ENCODE assay signal across 13 mouse cellular contexts in the genomic region with DNA sequence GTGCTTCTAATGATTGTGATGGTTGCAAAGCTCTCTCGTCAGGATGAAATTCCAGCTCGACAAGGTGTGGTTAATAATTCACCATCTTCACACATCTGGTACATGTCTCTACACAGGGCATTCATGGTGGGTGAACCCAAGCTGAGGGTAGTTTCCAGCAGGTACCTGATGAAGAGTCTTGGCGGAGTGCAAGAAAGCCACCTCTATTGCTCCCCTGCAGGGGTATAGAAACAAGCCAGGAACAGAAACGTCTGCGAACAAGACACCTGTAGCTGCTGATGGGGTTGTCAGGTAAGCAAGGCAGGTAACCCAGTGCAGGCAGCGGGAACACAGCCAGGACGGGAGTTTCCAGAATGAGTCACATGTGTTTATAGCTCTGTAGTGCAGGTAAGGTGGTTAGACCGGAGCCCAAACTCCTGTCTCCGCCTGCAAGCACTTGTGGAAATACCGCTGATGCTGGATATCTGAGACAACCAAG. TPM values are rescaled to one million over a fixed set of nuclear protein-coding genes. Genes with fewer than 3 reads are reported as not detected.
DNase-seq lines count a peak whose midpoint lies in the region; ATAC-seq and TF ChIP-seq lines count a peak whose summit lies in the region.
"Had no signal": no experiment of that assay in that cellular context is flagged by ENCODE, and none has a peak within 500 bp of the region (broad histone marks: within the 10 kb centered on the region; RNA-seq: fewer than 3 reads in every experiment).

No protein-coding gene starts in this region.

- peak overlapping the region; percentile 22; the same call in 1 of the 2 replicates for H3K4me2 ChIP-seq in kidney, embryonic 16.5 days (replicated peaks; ENCODE audit: low read depth, low read length)
- no peak overlapping the region for H3K4me2 ChIP-seq in lung, postnatal 0 days (replicated peaks; ENCODE audit: low read depth, low read length)
- H3K4me2 ChIP-seq in midbrain, embryonic 13.5 days (replicated peaks), result no peak overlapping the region
- H3K4me2 ChIP-seq: heart, embryonic 11.5 days; limb, embryonic 13.5 days; midbrain, embryonic 11.5 days had no signal

- H3K27ac ChIP-seq in liver, adult 2 months (replicated peaks; ENCODE audit: insufficient read depth, low read depth, low read length), result no peak overlapping the region
- peak overlapping the region; percentile 66 for H3K27ac ChIP-seq in kidney, embryonic 16.5 days (ENCODE audit: low read length)
- peak overlapping the region; percentile 9; the same call in 1 of the 2 replicates for H3K27ac ChIP-seq in lung, postnatal 0 days (ENCODE audit: low read length)
- H3K27ac ChIP-seq in midbrain, embryonic 13.5 days, result no peak overlapping the region
- H3K27ac ChIP-seq: limb, embryonic 13.5 days had no signal

- no peak for TF ChIP-seq CTCF in liver, adult 2 months (IDR thresholded peaks at IDR 0.05; ENCODE audit: low read depth, low read length)
- no peak for TF ChIP-seq CTCF in lung, postnatal 0 days (IDR thresholded peaks at IDR 0.05)

- no peak for TF ChIP-seq EP300 in lung, postnatal 0 days (IDR thresholded peaks at IDR 0.05)

- H3K9ac ChIP-seq in liver, adult 2 months (ENCODE audit: low read depth, low read length), result no peak overlapping the region
- no peak overlapping the region for H3K9ac ChIP-seq in kidney, embryonic 16.5 days (replicated peaks; ENCODE audit: low read length)
- H3K9ac ChIP-seq in lung, postnatal 0 days (replicated peaks; ENCODE audit: low read depth), result no peak overlapping the region
- H3K9ac ChIP-seq in midbrain, embryonic 13.5 days (replicated peaks), result no peak overlapping the region
- H3K9ac ChIP-seq: limb, embryonic 13.5 days had no signal

- intact Hi-C loops in left cerebral cortex, postnatal 25 days (cut with DNase I), result no loop called here

- H3K27me3 ChIP-seq in liver, adult 2 months (ENCODE audit: control insufficient read depth, insufficient read depth, low read length), result no peaks in the 10 kb centered on the region
- no peaks in the 10 kb centered on the region for H3K27me3 ChIP-seq in kidney, embryonic 16.5 days (ENCODE audit: insufficient read depth, low read length)
- H3K27me3 ChIP-seq in lung, postnatal 0 days (replicated peaks; ENCODE audit: insufficient read depth, low read length), result no peaks in the 10 kb centered on the region
- H3K27me3 ChIP-seq in midbrain, embryonic 13.5 days, result no peaks in the 10 kb centered on the region
- H3K27me3 ChIP-seq: limb, embryonic 13.5 days had no signal

- WGBS in liver, adult 2 months, result 41% methylated on average over 10 of the region's 10 CpGs
- 53% methylated on average over 10 of the region's 10 CpGs for WGBS in kidney, embryonic 16.5 days
- WGBS in lung, postnatal 0 days, result 46% methylated on average over 10 of the region's 10 CpGs
- WGBS in midbrain, embryonic 13.5 days, result 81% methylated on average over 10 of the region's 10 CpGs

- H3K9me3 ChIP-seq in kidney, embryonic 16.5 days (ENCODE audit: low read length), result no peaks in the 10 kb centered on the region
- no peaks in the 10 kb centered on the region for H3K9me3 ChIP-seq in lung, postnatal 0 days (ENCODE audit: low read length)
- no peaks in the 10 kb centered on the region for H3K9me3 ChIP-seq in midbrain, embryonic 13.5 days
- H3K9me3 ChIP-seq: limb, embryonic 13.5 days had no signal

- no peaks in the 10 kb centered on the region for H3K36me3 ChIP-seq in liver, adult 2 months (ENCODE audit: control insufficient read depth, insufficient read depth, low read length)
- no peaks in the 10 kb centered on the region for H3K36me3 ChIP-seq in kidney, embryonic 16.5 days (ENCODE audit: insufficient read depth, low read length)
- no peaks in the 10 kb centered on the region for H3K36me3 ChIP-seq in lung, postnatal 0 days (ENCODE audit: insufficient read depth, low read length)
- peaks cover 14% of the 10 kb centered on the region; the same call in 1 of the 2 replicates for H3K36me3 ChIP-seq in midbrain, embryonic 13.5 days
- H3K36me3 ChIP-seq: limb, embryonic 13.5 days had no signal

- H3K79me2 ChIP-seq in liver, adult 2 months (ENCODE audit: control insufficient read depth, insufficient read depth, low read length), result peaks cover 4% of the 10 kb centered on the region; the same call in 1 of the 2 replicates

- H3K4me1 ChIP-seq in liver, adult 2 months (ENCODE audit: control insufficient read depth, insufficient read depth, low read length), result peaks cover 6% of the 10 kb centered on the region
- peaks cover 16% of the 10 kb centered on the region for H3K4me1 ChIP-seq in kidney, embryonic 16.5 days (ENCODE audit: insufficient read depth, low read length)
- H3K4me1 ChIP-seq in lung, postnatal 0 days (ENCODE audit: insufficient read depth, low read depth, low read length), result no peaks in the 10 kb centered on the region; the same call in 1 of the 2 replicates
- H3K4me1 ChIP-seq in midbrain, embryonic 13.5 days (replicated peaks), result 0 out of 2 replicates have a peak, but pooled peaks cover under 1% of the 10 kb centered on the region
- H3K4me1 ChIP-seq: limb, embryonic 13.5 days had no signal

- no peak overlapping the region for H3K4me3 ChIP-seq in liver, adult 2 months (ENCODE audit: insufficient read depth, low read depth, low read length)
- no peak overlapping the region for H3K4me3 ChIP-seq in kidney, embryonic 16.5 days (ENCODE audit: low read length)
- H3K4me3 ChIP-seq in lung, postnatal 0 days (ENCODE audit: low read depth, low read length), result no peak overlapping the region
- no peak overlapping the region for H3K4me3 ChIP-seq in midbrain, embryonic 13.5 days (replicated peaks)
- H3K4me3 ChIP-seq: limb, embryonic 13.5 days had no signal

- no peak for TF ChIP-seq POLR2A in liver, adult 2 months (IDR thresholded peaks at IDR 0.05; ENCODE audit: extremely low read depth, insufficient read depth, low read length)

- peak; percentile 44 for DNase-seq in liver, adult 2 months (ENCODE audit: extremely low read depth, low read depth, low spot score)
- no peak for DNase-seq in liver
- DNase-seq in lung, postnatal 0 days (ENCODE audit: low spot score), result peak; percentile 93
- peak; percentile 42 for DNase-seq in urinary bladder, postnatal 25 days (ENCODE audit: low spot score)
- no peak for DNase-seq in layer of hippocampus, postnatal 10 days (ENCODE audit: low spot score in 2 of 2)
- DNase-seq in left cerebral cortex, postnatal 25 days (ENCODE audit: low spot score in 2 of 2), result no peak
- DNase-seq: cerebellum, adult 9-11 months had no signal

- peak; percentile 78 for ATAC-seq in kidney, embryonic 16.5 days (ENCODE audit: low FRiP score, low TSS enrichment)
- peak; percentile 92 for ATAC-seq in lung, postnatal 0 days
- no peak for ATAC-seq in midbrain, embryonic 13.5 days
- ATAC-seq: inflammation-experienced regulatory T-cells, adult 6 months had no signal

RNA-seq across cellular contexts. Expression of gene Psmg4, which starts 50.0 kb away (rescaled TPM):
- total RNA-seq in liver, adult 2 months (2014; rRNA removed), result 44.0 and 44.5 TPM in 2 replicates
- polyA plus RNA-seq in liver, adult 2 months (2012; rRNA removed), result 60.9 and 61.9 TPM in 2 replicates
- polyA plus RNA-seq in kidney, embryonic 16.5 days (2015; fragmentation: Nextera tagmentation; extraction: Ambion mirVana), result 67.4 and 74.9 TPM in 2 replicates
- 50.1 and 50.2 TPM in 2 replicates for polyA plus RNA-seq in lung, postnatal 0 days (2015; fragmentation: Nextera tagmentation; extraction: Ambion mirVana)
- total RNA-seq in layer of hippocampus, postnatal 10 days (2021), result 10 to 100 TPM; 28.9 to 34.7 TPM
- total RNA-seq in left cerebral cortex, postnatal 25 days (2021), result 10 to 100 TPM; 18.7 to 21.7 TPM
- 92.5 and 94.6 TPM in 2 replicates for polyA plus RNA-seq in midbrain, embryonic 13.5 days (2015; fragmentation: Nextera tagmentation; extraction: Ambion mirVana)

Comparison
In these comparisons a context has a peak if more than half of its experiments do, and no peak if none do; other contexts are left out.
1. DNase-seq: peak in liver, adult 2 months (single experiment), lung, postnatal 0 days (single experiment) and urinary bladder, postnatal 25 days (single experiment); none in liver (single experiment), layer of hippocampus, postnatal 10 days (0 of 2) and left cerebral cortex, postnatal 25 days (0 of 2).
2. H3K27ac ChIP-seq: peak in kidney, embryonic 16.5 days (single experiment) and lung, postnatal 0 days (single experiment); none in liver, adult 2 months (single experiment) and midbrain, embryonic 13.5 days (single experiment).